Mouse (Mus musculus): Measurements from ENCODE around the gene Slc38a7.
A peak's percentile ranks its signal among the peaks of the same experiment; 100 is the strongest.
"Not testable (repeated sequence)": the region's sequence is repeated elsewhere in the genome, so short reads cannot be mapped to it uniquely, and the experiment has no call there.

Slc38a7 gene

GRCm38 (mm10) chr8:95807861-95808260, 45.5 kb downstream of the Slc38a7 start:
- DNase-seq (ENCODE audit: low spot score) = peak; percentile 98

- DNase-seq (ENCODE audit: low spot score) = peak; percentile 96
These were observed 46.0 kb downstream of the Slc38a7 start, which contains the start of gene Cnot1 for GRCm38 (mm10) chr8:95807331-95807843. Gene Cnot1, minus strand, starts transcription at chr8:95807464.

- peak; percentile 26 for DNase-seq (ENCODE audit: low spot score)
These were observed 46.7 kb downstream of the Slc38a7 start for GRCm38 (mm10) chr8:95806461-95807191.

GRCm38 (mm10) chr8:95805482-95805881, 47.9 kb downstream of the Slc38a7 start:
- no peak for DNase-seq (ENCODE audit: low spot score)

- no peak for DNase-seq (ENCODE audit: low spot score)
These were observed 51.1 kb downstream of the Slc38a7 start for GRCm38 (mm10) chr8:95802231-95802630.

- DNase-seq (ENCODE audit: low spot score) = no peak
These were observed 51.8 kb downstream of the Slc38a7 start for GRCm38 (mm10) chr8:95801476-95802064.

- DNase-seq (ENCODE audit: low spot score) = no peak
These were observed 53.0 kb downstream of the Slc38a7 start for GRCm38 (mm10) chr8:95800353-95800752.

- DNase-seq (ENCODE audit: low spot score) = no peak
These were observed 53.4 kb downstream of the Slc38a7 start for GRCm38 (mm10) chr8:95799891-95800290.

GRCm38 (mm10) chr8:95799117-95799516, 54.2 kb downstream of the Slc38a7 start:
- no peak for DNase-seq (ENCODE audit: low spot score)

GRCm38 (mm10) chr8:95795333-95796061, 57.8 kb downstream of the Slc38a7 start:
- DNase-seq (ENCODE audit: low spot score) = not testable (repeated sequence)

Measured in embryo, embryonic 10 days (tissue).